Mouse (Mus musculus): ENCODE measurements at regions not wholly inside any gene's neighbourhood (a gene's known extent, or its start where the extent isn't known, plus 50 kb on each side); places are given as distances from the start of the nearest gene placed in this dataset.
A peak's percentile ranks its signal among the peaks of the same experiment; 100 is the strongest.

GRCm38 (mm10) chr13:53885756-53886155 lies 169.7 kb downstream of the Drd1 start:
- DNase-seq (ENCODE audit: low spot score in 2 of 2) = no peak
- TF ChIP-seq CTCF (conservative IDR thresholded peaks at IDR 0.05) = no peak
- H3K4me3 ChIP-seq = no peak overlapping the region
- no peak overlapping the region for H3K27ac ChIP-seq

- no peak overlapping the region for H3K27ac ChIP-seq
- TF ChIP-seq CTCF (conservative IDR thresholded peaks at IDR 0.05) = no peak
- no peak overlapping the region for H3K4me3 ChIP-seq
- no peak for DNase-seq (ENCODE audit: low spot score in 2 of 2)
Measured at GRCm38 (mm10) chr13:53883206-53883605, 172.3 kb downstream of the Drd1 start.

GRCm38 (mm10) chr13:53880466-53881250 lies 174.8 kb downstream of the Drd1 start:
- TF ChIP-seq CTCF (conservative IDR thresholded peaks at IDR 0.05) = no peak
- H3K27ac ChIP-seq = no peak overlapping the region
- H3K4me3 ChIP-seq = no peak overlapping the region
- no peak for DNase-seq (ENCODE audit: low spot score in 2 of 2)

GRCm38 (mm10) chr13:53875546-53875945 lies 180.0 kb downstream of the Drd1 start:
- TF ChIP-seq CTCF (conservative IDR thresholded peaks at IDR 0.05) = no peak
- Histone ChIP-seq H3K27ac (no peak overlapping the region), H3K4me3 (no peak overlapping the region)
- DNase-seq (ENCODE audit: low spot score in 2 of 2) = no peak

GRCm38 (mm10) chr13:53865323-53865722 lies 190.2 kb downstream of the Drd1 start:
- H3K4me3 ChIP-seq = no peak overlapping the region
- no peak for TF ChIP-seq CTCF (conservative IDR thresholded peaks at IDR 0.05)
- no peak for DNase-seq (ENCODE audit: low spot score in 2 of 2)
- no peak overlapping the region for H3K27ac ChIP-seq

- no peak for TF ChIP-seq CTCF (conservative IDR thresholded peaks at IDR 0.05)
- H3K4me3 ChIP-seq = no peak overlapping the region
- H3K27ac ChIP-seq = peak overlapping the region; percentile 78
- DNase-seq (ENCODE audit: low spot score in 2 of 2) = no peak
Measured at GRCm38 (mm10) chr13:53862336-53862735, 193.2 kb downstream of the Drd1 start.

GRCm38 (mm10) chr13:53854196-53854595 lies 201.3 kb downstream of the Drd1 start:
- TF ChIP-seq CTCF (conservative IDR thresholded peaks at IDR 0.05) = no peak
- Histone ChIP-seq H3K4me3 (no peak overlapping the region), H3K27ac (no peak overlapping the region)
- DNase-seq (ENCODE audit: low spot score in 2 of 2) = no peak

- H3K4me3 ChIP-seq = no peak overlapping the region
- TF ChIP-seq CTCF (conservative IDR thresholded peaks at IDR 0.05) = no peak
- no peak overlapping the region for H3K27ac ChIP-seq
- DNase-seq (ENCODE audit: low spot score in 2 of 2) = no peak
Measured at GRCm38 (mm10) chr13:53850146-53850545, 205.4 kb downstream of the Drd1 start.

GRCm38 (mm10) chr13:53846221-53846620 lies 209.3 kb downstream of the Drd1 start:
- Histone ChIP-seq H3K4me3 (no peak overlapping the region), H3K27ac (peak overlapping the region; percentile 29; the same call in 1 of the 2 replicates)
- DNase-seq (ENCODE audit: low spot score in 2 of 2) = no peak
- TF ChIP-seq CTCF (conservative IDR thresholded peaks at IDR 0.05) = no peak

GRCm38 (mm10) chr13:53845786-53846185 lies 209.7 kb downstream of the Drd1 start:
- peak in 1 of 2 experiments; percentile 35 for DNase-seq (ENCODE audit: low spot score in 2 of 2)
- peak overlapping the region; percentile 70; the same call in 1 of the 2 replicates for H3K27ac ChIP-seq
- no peak overlapping the region for H3K4me3 ChIP-seq
- no peak for TF ChIP-seq CTCF (conservative IDR thresholded peaks at IDR 0.05)

- Histone ChIP-seq H3K4me3 (no peak overlapping the region), H3K27ac (no peak overlapping the region)
- no peak for TF ChIP-seq CTCF (conservative IDR thresholded peaks at IDR 0.05)
- DNase-seq (ENCODE audit: low spot score in 2 of 2) = no peak
Measured at GRCm38 (mm10) chr13:53825957-53826580, 229.4 kb downstream of the Drd1 start.

- no peak for DNase-seq (ENCODE audit: low spot score in 2 of 2)
- no peak for TF ChIP-seq CTCF (conservative IDR thresholded peaks at IDR 0.05)
- no peak overlapping the region for H3K27ac ChIP-seq
Measured at GRCm38 (mm10) chr13:53822061-53822460, 233.4 kb downstream of the Drd1 start.

GRCm38 (mm10) chr13:53815629-53816028 lies 239.9 kb downstream of the Drd1 start:
- no peak for DNase-seq (ENCODE audit: low spot score in 2 of 2)
- no peak for TF ChIP-seq CTCF (conservative IDR thresholded peaks at IDR 0.05)
- H3K4me3 ChIP-seq = no peak overlapping the region
- no peak overlapping the region for H3K27ac ChIP-seq

More at GRCm38 (mm10) chr13:53822061-53822460, 233.4 kb downstream of the Drd1 start:
- no peak overlapping the region for H3K4me3 ChIP-seq

- no peak overlapping the region for H3K4me3 ChIP-seq
- DNase-seq (ENCODE audit: low spot score in 2 of 2) = no peak
- no peak for TF ChIP-seq CTCF (conservative IDR thresholded peaks at IDR 0.05)
- no peak overlapping the region for H3K27ac ChIP-seq
Measured at GRCm38 (mm10) chr13:53814088-53814487, 241.4 kb downstream of the Drd1 start.
